Mouse (Mus musculus) thymus, postnatal 0 days (tissue): Measurements from ENCODE around the gene Arid1b. TPM values are rescaled to one million over a fixed set of nuclear protein-coding genes. Genes with fewer than 3 reads are reported as not detected.
A peak's percentile ranks its signal among the peaks of the same experiment; 100 is the strongest.

Experiments used
- DNase-seq: peaks from one replicate; pipeline ENCODE4 v3.0.0-alpha.2; 2015; ENCODE audit warnings: low spot score
- polyA plus RNA-seq: library from polyadenylated mRNA; unstranded; fragments of >200 nt; fragmentation: Nextera tagmentation; extraction: Ambion mirVana; gene quantifications from 2 replicates; pipeline ENCODE4 v1.2.1, GENCODE M21; 2015

Gene Arid1b
- polyA plus RNA-seq, 1 experiment from 2014 or later = 12.6 TPM

DNA sequence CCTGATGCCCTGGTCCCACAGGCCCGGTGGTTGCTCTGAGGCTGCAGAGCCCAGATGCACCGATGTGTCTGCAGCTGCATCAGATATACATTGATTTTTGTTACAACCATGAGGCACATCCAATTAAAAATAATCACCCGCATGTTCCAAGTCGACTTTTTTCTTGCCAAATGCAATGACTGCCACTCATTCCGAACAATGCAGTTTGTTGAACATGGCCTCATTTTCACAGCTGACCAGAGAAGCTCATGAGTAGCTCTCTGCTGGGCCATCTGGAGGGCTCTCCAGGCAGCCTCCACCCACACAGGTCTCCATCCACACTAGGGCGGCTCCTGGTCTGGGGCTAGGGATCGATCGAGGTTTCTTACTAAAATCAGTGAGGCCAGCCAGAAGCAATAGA, 378.8 kb downstream of the Arid1b start:
- no peak for DNase-seq

DNA sequence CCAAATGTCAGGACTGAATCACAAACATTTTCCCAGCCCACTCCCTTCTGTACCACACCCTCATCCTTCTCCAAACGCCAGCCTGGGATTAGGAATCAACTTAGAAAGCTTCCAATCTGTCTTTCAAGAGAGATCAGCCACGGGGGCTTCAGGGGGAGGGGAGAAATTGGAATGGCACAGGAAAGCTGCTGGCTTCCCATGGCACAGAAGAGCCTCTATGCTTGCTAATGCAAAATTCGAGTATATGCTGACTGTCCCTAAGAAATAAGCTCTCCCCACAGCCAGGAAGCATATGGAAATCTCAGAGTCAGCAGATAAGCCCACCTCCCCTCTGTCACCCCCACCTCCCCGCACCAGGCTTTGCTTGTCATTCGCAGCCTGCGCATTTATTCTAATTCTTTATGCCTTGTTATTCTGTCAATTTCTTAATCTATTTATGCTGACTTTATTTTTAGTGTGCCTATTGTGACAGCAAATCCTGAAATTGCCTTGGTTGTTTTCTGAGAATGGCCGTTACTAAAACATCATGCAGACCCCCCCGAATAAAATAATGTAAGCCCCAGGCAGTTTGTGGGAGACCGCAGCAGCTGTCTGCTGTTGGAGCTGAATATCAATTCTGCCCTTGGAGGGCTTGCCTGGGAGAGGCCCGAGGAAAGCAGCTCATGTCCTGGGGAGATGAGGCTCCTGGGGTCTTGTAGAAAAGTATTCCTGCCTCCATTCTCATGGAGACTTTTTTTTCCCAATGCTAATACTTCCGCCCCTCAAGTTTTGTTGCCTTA, 383.2 kb downstream of the Arid1b start:
- DNase-seq = no peak

DNA sequence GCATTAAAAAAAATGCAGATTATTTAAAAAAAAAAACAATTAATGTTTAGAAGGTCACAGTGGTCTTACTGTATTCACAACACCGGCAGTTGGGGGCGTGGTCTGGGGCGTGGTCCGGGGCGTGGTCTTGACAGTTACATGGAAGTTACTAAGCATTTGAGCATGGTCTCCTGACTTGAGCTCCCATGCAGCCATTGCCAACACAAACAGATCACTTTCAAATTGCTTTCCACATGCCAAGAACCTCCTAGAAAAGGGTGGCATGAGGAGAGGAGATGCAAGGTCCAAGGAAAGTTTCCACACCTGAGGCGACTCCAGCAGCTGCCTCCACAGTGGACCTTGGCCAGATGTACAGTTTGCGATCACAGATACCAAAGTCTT, 383.8 kb downstream of the Arid1b start:
- peak; percentile 48 for DNase-seq

DNA sequence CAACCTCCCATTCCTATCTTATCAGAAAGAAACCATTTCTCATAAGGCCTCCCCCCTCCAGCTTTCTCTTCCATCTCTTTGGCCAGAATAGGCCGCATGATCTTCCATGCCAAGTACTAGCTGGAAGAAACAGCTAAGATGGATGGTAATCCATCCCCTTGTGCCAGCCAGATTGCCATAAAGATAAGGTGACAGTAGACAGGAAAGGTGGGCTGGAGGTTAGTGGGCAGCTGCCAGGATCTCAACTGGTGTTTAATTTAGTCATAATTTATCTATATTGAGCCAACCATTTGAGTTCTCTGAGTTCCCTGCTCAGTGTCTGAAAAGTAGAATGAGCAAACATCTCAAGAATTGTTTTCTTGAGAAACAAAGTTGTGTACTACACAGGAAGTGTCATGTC, 391.6 kb downstream of the Arid1b start:
- no peak for DNase-seq

DNA sequence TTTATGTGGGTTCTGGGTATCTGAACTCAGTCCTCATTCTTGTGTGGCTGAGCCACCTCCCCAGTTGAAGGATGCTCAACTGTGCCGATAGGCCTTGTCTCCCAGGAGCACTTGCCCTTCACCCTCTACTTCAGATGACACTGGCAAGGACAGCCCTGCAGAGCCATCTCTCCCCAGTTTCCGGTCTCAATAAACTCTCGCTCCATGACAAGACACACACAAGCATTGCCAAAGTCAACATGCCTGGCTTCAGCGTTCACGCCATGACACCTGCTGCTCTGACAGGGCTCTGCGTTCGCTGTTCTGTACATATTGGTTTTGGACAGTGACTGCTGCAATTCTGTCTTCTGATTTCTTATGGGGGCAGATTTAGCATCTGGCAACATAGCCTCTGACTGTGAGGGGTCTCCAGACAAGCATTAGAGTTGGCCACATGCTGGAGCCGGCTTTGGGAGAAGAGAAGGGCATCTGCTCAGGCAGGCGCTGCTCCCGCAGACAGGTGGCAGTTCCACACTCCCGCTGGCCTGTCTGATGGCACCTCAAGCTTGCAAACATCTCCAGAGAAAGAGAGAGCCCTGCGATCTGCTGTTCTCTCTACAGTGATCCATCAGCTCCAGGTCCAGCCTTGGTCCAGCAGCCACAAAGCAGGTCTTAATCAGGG, 392.9 kb downstream of the Arid1b start:
- DNase-seq = no peak

DNA sequence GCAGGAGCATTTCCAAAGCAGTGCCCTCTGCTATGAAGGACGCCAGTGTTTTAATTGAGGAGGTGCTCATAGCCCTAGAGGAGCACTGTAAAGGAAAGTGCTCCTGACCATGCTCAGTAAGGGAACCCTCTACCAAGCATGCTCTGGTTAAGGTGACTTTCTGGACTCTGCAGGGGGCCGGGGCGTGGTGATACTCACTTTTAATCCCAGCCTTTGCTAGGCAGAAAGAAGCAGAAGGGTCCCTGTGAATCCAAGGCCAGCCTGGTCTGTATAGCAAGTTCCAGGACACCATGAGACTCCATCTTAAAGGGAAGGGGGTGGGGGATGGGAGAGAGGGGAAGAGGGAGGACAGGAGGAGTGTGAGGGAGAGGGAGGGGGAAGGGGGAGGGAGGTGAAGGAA, 394.2 kb downstream of the Arid1b start:
- no peak for DNase-seq

DNA sequence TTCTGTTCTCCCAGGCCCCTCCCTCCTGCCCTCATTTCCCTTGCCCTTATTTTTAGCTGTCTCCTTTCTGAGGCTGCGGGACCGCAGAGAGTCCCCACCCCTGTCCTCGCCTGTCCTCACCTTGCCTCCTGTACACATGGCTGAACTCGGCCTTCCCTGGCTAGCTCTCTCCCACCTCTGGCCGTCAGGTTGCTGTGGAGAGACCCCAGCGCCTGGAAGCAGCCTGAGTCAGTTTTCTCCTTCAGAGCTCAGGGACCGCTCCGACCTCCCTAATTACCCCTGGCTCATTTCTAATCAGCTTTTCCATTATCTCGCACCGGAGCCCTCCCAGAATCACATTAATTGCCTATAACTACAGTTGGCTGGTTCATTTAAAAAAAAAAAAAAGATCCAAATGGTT, 396.6 kb downstream of the Arid1b start:
- DNase-seq = no peak

DNA sequence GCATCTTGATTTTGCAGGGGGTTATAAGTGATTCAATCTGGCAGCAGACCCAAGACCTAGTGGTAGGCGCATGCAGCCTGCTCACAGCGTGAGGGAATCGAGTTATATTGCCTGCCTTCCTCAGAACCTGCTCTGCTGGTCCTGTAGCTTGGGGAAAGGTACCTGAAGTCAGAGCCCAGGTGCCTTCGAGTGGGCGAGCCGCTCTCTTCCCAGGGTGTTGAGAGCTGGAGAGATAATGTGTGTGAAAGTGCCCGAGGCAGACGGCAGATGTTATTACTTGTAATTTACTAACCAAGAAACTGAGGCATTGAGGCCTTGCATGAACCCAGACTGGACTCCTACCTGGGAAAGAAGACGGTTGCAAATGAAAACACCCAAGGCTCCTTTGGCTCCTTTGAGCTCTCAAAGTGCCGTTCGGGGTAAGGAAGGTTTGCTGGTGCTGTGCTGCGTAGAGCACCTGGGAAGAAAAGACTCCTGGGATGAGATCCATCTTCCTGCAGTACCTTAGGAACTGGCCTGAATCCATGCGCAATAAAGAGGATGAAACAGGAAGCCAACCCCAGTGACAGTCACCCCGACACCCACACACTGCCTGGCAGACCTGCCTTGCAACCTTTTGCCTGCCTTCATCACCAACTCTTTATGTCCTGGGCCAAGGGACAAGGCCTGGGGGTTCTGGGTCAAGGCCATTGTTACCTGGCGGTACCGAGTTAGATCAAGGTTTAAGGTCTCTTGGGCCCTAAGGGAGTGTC, 401.5 kb downstream of the Arid1b start:
- no peak for DNase-seq

DNA sequence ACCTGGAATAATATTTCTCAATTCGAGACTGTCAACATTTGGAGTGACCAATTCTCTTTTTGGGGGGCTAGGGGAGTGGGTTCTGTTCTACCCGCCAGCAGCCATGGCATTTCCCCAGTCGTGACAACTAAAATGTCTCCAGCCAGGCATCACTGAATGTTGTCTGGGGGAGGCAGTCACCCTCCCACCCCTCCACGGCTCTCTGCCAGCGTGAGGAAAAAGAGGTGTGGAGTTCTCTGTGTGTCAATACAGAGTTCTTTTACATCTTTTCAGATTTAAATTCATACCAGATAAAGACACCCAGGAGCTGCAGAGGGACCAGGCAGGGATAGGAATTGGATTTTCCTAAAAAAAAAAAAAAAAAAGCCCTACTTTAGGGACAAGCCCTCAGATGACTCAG, 402.1 kb downstream of the Arid1b start:
- no peak for DNase-seq
